Mouse (Mus musculus) heart, postnatal 4 days (tissue): ENCODE measurements around the gene Ssx2ip. TPM values are rescaled to one million over a fixed set of nuclear protein-coding genes. Genes with fewer than 3 reads are reported as not detected.

Source experiments
- DNase-seq: peaks from one replicate; pipeline ENCODE4 v3.0.0; 2021
- total RNA-seq, 2 experiments: library from RNA; stranded (reverse); gene quantifications; 2 replicates each; pipeline ENCODE4 v1.2.3; 2021

The Ssx2ip gene
- 10 to 100 TPM; 18.6 to 21.0 TPM for total RNA-seq

GRCm38 (mm10) chr3:146404311-146405201, at the start of gene Ssx2ip:
Gene Ssx2ip, plus strand, starts transcription at chr3:146404642.
- peak; percentile 99 for DNase-seq

GRCm38 (mm10) chr3:146355146-146355545, 49.3 kb upstream of the Ssx2ip start:
- DNase-seq = no peak

GRCm38 (mm10) chr3:146365471-146365870, 39.0 kb upstream of the Ssx2ip start:
- no peak for DNase-seq

GRCm38 (mm10) chr3:146367058-146367457, 37.4 kb upstream of the Ssx2ip start:
- DNase-seq = no peak

- DNase-seq = no peak
Observed at GRCm38 (mm10) chr3:146370553-146371095, 33.8 kb upstream of the Ssx2ip start.

GRCm38 (mm10) chr3:146371201-146371600, 33.2 kb upstream of the Ssx2ip start:
- no peak for DNase-seq

- no peak for DNase-seq
Observed at GRCm38 (mm10) chr3:146374596-146375175, 29.8 kb upstream of the Ssx2ip start.

- no peak for DNase-seq
Observed at GRCm38 (mm10) chr3:146375224-146375657, 29.2 kb upstream of the Ssx2ip start.

GRCm38 (mm10) chr3:146376337-146377130, 27.9 kb upstream of the Ssx2ip start:
- no peak for DNase-seq

- no peak for DNase-seq
Observed at GRCm38 (mm10) chr3:146377216-146377615, 27.2 kb upstream of the Ssx2ip start.

GRCm38 (mm10) chr3:146378753-146379152, 25.7 kb upstream of the Ssx2ip start:
- DNase-seq = no peak

GRCm38 (mm10) chr3:146379740-146380466, 24.5 kb upstream of the Ssx2ip start:
- DNase-seq = no peak

- no peak for DNase-seq
Observed at GRCm38 (mm10) chr3:146380874-146381273, 23.6 kb upstream of the Ssx2ip start.

- DNase-seq = no peak
Observed at GRCm38 (mm10) chr3:146381471-146381870, 23.0 kb upstream of the Ssx2ip start.

GRCm38 (mm10) chr3:146386800-146387199, 17.6 kb upstream of the Ssx2ip start:
- DNase-seq = no peak

- no peak for DNase-seq
Observed at GRCm38 (mm10) chr3:146392656-146393321, 11.7 kb upstream of the Ssx2ip start.

- no peak for DNase-seq
Observed at GRCm38 (mm10) chr3:146393641-146394100, 10.8 kb upstream of the Ssx2ip start.

GRCm38 (mm10) chr3:146396256-146396655, 8.2 kb upstream of the Ssx2ip start:
- no peak for DNase-seq

- DNase-seq = no peak
Observed at GRCm38 (mm10) chr3:146396934-146397333, 7.5 kb upstream of the Ssx2ip start.

GRCm38 (mm10) chr3:146397847-146398246, 6.6 kb upstream of the Ssx2ip start:
- no peak for DNase-seq

GRCm38 (mm10) chr3:146399203-146399602, 5.2 kb upstream of the Ssx2ip start:
- DNase-seq = no peak
